Mouse (Mus musculus): ENCODE data around the gene Mmel1.

DNA sequence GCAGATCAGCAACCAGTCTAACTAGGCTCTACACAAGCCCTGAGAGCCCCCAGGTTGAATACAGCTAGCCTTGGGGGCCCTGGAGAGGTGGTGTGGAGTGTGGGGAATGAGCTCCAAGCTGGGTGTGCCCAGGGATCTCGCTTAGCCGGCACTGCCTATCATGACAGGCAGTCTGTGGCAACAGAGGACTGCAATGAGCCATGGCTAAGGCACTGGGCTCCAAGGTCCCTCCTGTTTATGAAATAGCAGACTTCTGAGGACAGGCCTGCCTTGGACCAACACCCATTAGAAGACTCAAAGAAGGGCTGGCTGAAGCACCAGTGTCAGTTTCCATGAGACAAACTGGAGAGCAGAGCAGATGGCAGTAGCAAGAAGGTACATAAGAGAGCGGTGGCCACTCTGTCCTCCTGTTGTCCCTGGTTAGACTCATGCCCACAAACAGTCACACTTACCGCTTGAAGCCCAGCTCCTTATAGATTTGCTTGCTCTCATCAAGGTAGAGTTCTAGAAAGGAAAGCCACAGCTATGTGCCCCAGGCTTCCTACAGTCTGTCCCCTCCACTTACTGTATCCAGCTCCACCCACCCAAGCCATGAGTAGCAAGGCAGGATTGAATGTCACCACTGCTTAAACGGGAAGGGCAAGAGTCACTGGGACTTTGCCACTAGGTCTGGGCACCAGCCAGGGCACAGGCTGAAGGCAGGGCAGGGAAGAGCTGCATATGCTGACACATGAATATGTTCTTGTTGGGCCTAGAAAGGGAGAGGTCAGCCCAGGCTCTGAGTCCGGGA lies 28.5 kb downstream of the Mmel1 start:
- TF ChIP-seq CTCF (IDR thresholded peaks at IDR 0.05) (no peak), EP300 (IDR thresholded peaks at IDR 0.05; ENCODE audit: insufficient read depth, low read depth, low read length) (no peak)

All from heart, adult 2 months (tissue).